Mouse (Mus musculus): ENCODE data around the gene Crybg2.

DNA sequence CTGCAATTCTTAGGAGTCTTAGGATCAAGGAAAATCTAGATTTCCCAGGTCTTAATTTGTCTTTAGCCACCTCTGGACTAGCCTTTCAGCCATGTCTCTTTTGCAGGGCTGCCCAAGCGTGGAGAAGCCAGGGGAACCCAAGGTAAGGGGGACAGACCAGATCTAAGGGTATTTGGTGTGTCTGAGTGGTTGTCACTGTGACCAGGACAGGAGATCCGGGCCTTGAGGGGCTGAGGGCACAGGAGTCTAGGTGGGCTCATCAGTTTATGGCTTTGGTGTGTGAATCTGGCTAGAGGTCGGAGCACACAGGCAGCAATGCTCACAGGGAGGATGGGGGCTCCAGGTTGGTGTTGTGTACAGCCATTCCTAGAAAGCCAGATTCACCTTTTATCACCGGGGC is 20.1 kb downstream of the Crybg2 start:
- TF ChIP-seq TAL1 (IDR thresholded peaks at IDR 0.05; ENCODE audit: low read length): no peak
- no peak for TF ChIP-seq GATA1 (IDR thresholded peaks at IDR 0.05; ENCODE audit: low read length)
